Mouse (Mus musculus) limb, embryonic 12.5 days (tissue): Measurements from ENCODE around the gene Lcp2. TPM values are rescaled to one million over a fixed set of nuclear protein-coding genes. Genes with fewer than 3 reads are reported as not detected.

ENCODE experiments used
- ATAC-seq: fragments of 200-750 bp; cut with Nextera tagmentation; 2 replicates; pipeline ENCODE4 v1.8.0; 2017; ENCODE audit warnings: low read depth, moderate TSS enrichment; ENCODE audit not compliant: insufficient number of reproducible peaks, insufficient read depth, low FRiP score, low TSS enrichment
- H3K27ac ChIP-seq: fragments of 300-500 bp; sonication (generic); 2 replicates; pipeline ENCODE4 v1.5.1; 2016; ENCODE audit warnings: mild to moderate bottlenecking, moderate library complexity
- H3K27me3 ChIP-seq: fragments of 300-500 bp; sonication (generic); 2 replicates; pipeline ENCODE4 v1.6.1; 2016; ENCODE audit warnings: mild to moderate bottlenecking, moderate library complexity
- H3K36me3 ChIP-seq: fragments of 300-500 bp; sonication (generic); 2 replicates; pipeline ENCODE4 v1.6.1; 2016; ENCODE audit warnings: mild to moderate bottlenecking, moderate library complexity
- H3K4me1 ChIP-seq: fragments of 300-500 bp; sonication (generic); replicated peaks from 2 replicates; pipeline ENCODE4 v1.6.1; 2016
- H3K4me2 ChIP-seq: fragments of 300-500 bp; sonication (generic); 2 replicates; pipeline ENCODE4 v1.6.1; 2016; ENCODE audit warnings: mild to moderate bottlenecking, moderate library complexity
- H3K4me3 ChIP-seq: fragments of 300-500 bp; sonication (generic); replicated peaks from 2 replicates; pipeline ENCODE4 v1.5.1; 2016; ENCODE audit warnings: mild to moderate bottlenecking
- H3K9ac ChIP-seq: fragments of 300-500 bp; sonication (generic); replicated peaks from 2 replicates; pipeline ENCODE4 v1.6.1; 2016; ENCODE audit warnings: mild to moderate bottlenecking, moderate library complexity
- H3K9me3 ChIP-seq: fragments of 300-500 bp; sonication (generic); 2 replicates; pipeline ENCODE4 v1.6.1; 2016; ENCODE audit warnings: mild to moderate bottlenecking, moderate library complexity
- WGBS: fragments of 180-500 bp; shearing (Covaris S2); methylation state at CpG from one replicate; pipeline ENCODE4 v1.1.7; 2016; 5-methylcytosine and 5-hydroxymethylcytosine counted together
- polyA plus RNA-seq: library from polyadenylated mRNA; unstranded; fragments of >200 nt; fragmentation: Nextera tagmentation; extraction: Ambion mirVana; gene quantifications from 2 replicates; pipeline ENCODE4 v1.2.1, GENCODE M21; 2016

Lcp2 gene
- polyA plus RNA-seq = 1.3 and 2.3 TPM in 2 replicates

GRCm38 (mm10) chr11:34046767-34047541 lies at the start of gene Lcp2:
TSS of gene Lcp2 (plus strand) at chr11:34046920.
- ATAC-seq = no peak
- Histone ChIP-seq H3K9ac (no peak within 1 kb of the TSS), H3K4me3 (no peak within 1 kb of the TSS), H3K27me3 (no peaks in the 10 kb centered on the region), H3K4me1 (no peaks in the 10 kb centered on the region), H3K27ac (no peak within 1 kb of the TSS), H3K4me2 (no peak within 1 kb of the TSS), H3K9me3 (no peaks in the 10 kb centered on the region), H3K36me3 (no peaks in the 10 kb centered on the region)
- WGBS = 84% methylated on average over 6 of the region's 6 CpGs

GRCm38 (mm10) chr11:33998244-33998643 lies 48.5 kb upstream of the Lcp2 start:
- Histone ChIP-seq H3K4me3 (no peak overlapping the region), H3K4me2 (no peak overlapping the region), H3K27ac (no peak overlapping the region), H3K4me1 (peaks cover 4% of the 10 kb centered on the region; the same call in 1 of the 2 replicates), H3K36me3 (no peaks in the 10 kb centered on the region), H3K9ac (no peak overlapping the region), H3K27me3 (peaks cover 10% of the 10 kb centered on the region), H3K9me3 (no peaks in the 10 kb centered on the region)
- whole genome bisulfite sequencing = 60% methylated on average over 10 of the region's 10 CpGs
- no peak for ATAC-seq

- H3K27me3 ChIP-seq = no peaks in the 10 kb centered on the region
- no peak overlapping the region for H3K27ac ChIP-seq
- H3K36me3 ChIP-seq = no peaks in the 10 kb centered on the region
- ATAC-seq = no peak
- no peak overlapping the region for H3K4me2 ChIP-seq
- no peaks in the 10 kb centered on the region for H3K9me3 ChIP-seq
- H3K4me1 ChIP-seq = no peaks in the 10 kb centered on the region
- 82% methylated on average over 3 of the region's 3 CpGs for WGBS
- H3K4me3 ChIP-seq = no peak overlapping the region
- H3K9ac ChIP-seq = no peak overlapping the region
Measured at GRCm38 (mm10) chr11:34000416-34000815, 46.3 kb upstream of the Lcp2 start.

GRCm38 (mm10) chr11:34001938-34002592 lies 44.7 kb upstream of the Lcp2 start:
- Histone ChIP-seq H3K4me3 (no peak overlapping the region), H3K36me3 (no peaks in the 10 kb centered on the region), H3K9me3 (no peaks in the 10 kb centered on the region), H3K4me1 (no peaks in the 10 kb centered on the region), H3K27ac (no peak overlapping the region), H3K9ac (no peak overlapping the region), H3K4me2 (no peak overlapping the region), H3K27me3 (no peaks in the 10 kb centered on the region)
- 15% methylated on average over 5 of the region's 5 CpGs for WGBS
- no peak for ATAC-seq

- Histone ChIP-seq H3K9ac (no peak overlapping the region), H3K27me3 (no peaks in the 10 kb centered on the region), H3K36me3 (no peaks in the 10 kb centered on the region), H3K4me3 (no peak overlapping the region), H3K27ac (no peak overlapping the region), H3K9me3 (no peaks in the 10 kb centered on the region), H3K4me1 (no peaks in the 10 kb centered on the region), H3K4me2 (no peak overlapping the region)
- 74% methylated on average over 5 of the region's 5 CpGs for WGBS
- ATAC-seq = no peak
Measured at GRCm38 (mm10) chr11:34002593-34002965, 44.1 kb upstream of the Lcp2 start.

- ATAC-seq = no peak
- Histone ChIP-seq H3K9me3 (no peaks in the 10 kb centered on the region), H3K4me1 (peaks cover 7% of the 10 kb centered on the region), H3K4me2 (no peak overlapping the region), H3K9ac (no peak overlapping the region), H3K4me3 (no peak overlapping the region), H3K36me3 (no peaks in the 10 kb centered on the region), H3K27me3 (no peaks in the 10 kb centered on the region), H3K27ac (no peak overlapping the region)
- WGBS = 91% methylated on average over 2 of the region's 2 CpGs
Measured at GRCm38 (mm10) chr11:34007616-34008015, 39.1 kb upstream of the Lcp2 start.

GRCm38 (mm10) chr11:34008214-34008613 lies 38.5 kb upstream of the Lcp2 start:
- WGBS = 89% methylated on average over 11 of the region's 11 CpGs
- Histone ChIP-seq H3K9ac (no peak overlapping the region), H3K36me3 (no peaks in the 10 kb centered on the region), H3K4me1 (peaks cover 7% of the 10 kb centered on the region), H3K9me3 (no peaks in the 10 kb centered on the region), H3K4me3 (no peak overlapping the region), H3K4me2 (no peak overlapping the region), H3K27ac (no peak overlapping the region), H3K27me3 (no peaks in the 10 kb centered on the region)
- ATAC-seq = no peak

GRCm38 (mm10) chr11:34008702-34009101 lies 38.0 kb upstream of the Lcp2 start:
- H3K4me2 ChIP-seq = no peak overlapping the region
- no peaks in the 10 kb centered on the region for H3K36me3 ChIP-seq
- H3K9ac ChIP-seq = no peak overlapping the region
- no peaks in the 10 kb centered on the region for H3K9me3 ChIP-seq
- WGBS = 44% methylated on average over 9 of the region's 9 CpGs
- H3K27me3 ChIP-seq = no peaks in the 10 kb centered on the region
- H3K27ac ChIP-seq = no peak overlapping the region
- peaks cover 7% of the 10 kb centered on the region for H3K4me1 ChIP-seq
- no peak for ATAC-seq
- no peak overlapping the region for H3K4me3 ChIP-seq

GRCm38 (mm10) chr11:34009316-34010087 lies 37.2 kb upstream of the Lcp2 start:
- Histone ChIP-seq H3K4me1 (peaks cover 7% of the 10 kb centered on the region), H3K27ac (no peak overlapping the region), H3K4me2 (no peak overlapping the region), H3K9me3 (no peaks in the 10 kb centered on the region), H3K4me3 (no peak overlapping the region), H3K36me3 (no peaks in the 10 kb centered on the region), H3K9ac (no peak overlapping the region), H3K27me3 (no peaks in the 10 kb centered on the region)
- 79% methylated on average over 12 of the region's 12 CpGs for WGBS
- ATAC-seq = no peak

GRCm38 (mm10) chr11:34010133-34010858 lies 36.4 kb upstream of the Lcp2 start:
- no peaks in the 10 kb centered on the region for H3K36me3 ChIP-seq
- H3K9me3 ChIP-seq = no peaks in the 10 kb centered on the region
- WGBS = 73% methylated on average over 7 of the region's 7 CpGs
- no peak overlapping the region for H3K9ac ChIP-seq
- H3K4me1 ChIP-seq = peaks cover 7% of the 10 kb centered on the region
- H3K27me3 ChIP-seq = no peaks in the 10 kb centered on the region
- 0 out of 2 replicates have a peak, but pooled peaks have one; percentile 26 for ATAC-seq
- H3K27ac ChIP-seq = 0 out of 2 replicates have a peak overlapping the region, but pooled peaks have one; percentile 50
- H3K4me3 ChIP-seq = no peak overlapping the region
- H3K4me2 ChIP-seq = no peak overlapping the region

- no peaks in the 10 kb centered on the region for H3K27me3 ChIP-seq
- peaks cover 7% of the 10 kb centered on the region for H3K4me1 ChIP-seq
- 0 out of 2 replicates have a peak overlapping the region, but pooled peaks have one; percentile 50 for H3K27ac ChIP-seq
- no peaks in the 10 kb centered on the region for H3K36me3 ChIP-seq
- ATAC-seq = peak; percentile 80
- no peak overlapping the region for H3K9ac ChIP-seq
- H3K4me3 ChIP-seq = no peak overlapping the region
- H3K9me3 ChIP-seq = no peaks in the 10 kb centered on the region
- no peak overlapping the region for H3K4me2 ChIP-seq
- 48% methylated on average over 4 of the region's 4 CpGs for WGBS
Measured at GRCm38 (mm10) chr11:34010859-34011172, 35.9 kb upstream of the Lcp2 start.
